Mouse (Mus musculus) forebrain, postnatal 0 days (tissue): Measurements from ENCODE around the gene Wwc2. TPM values are rescaled to one million over a fixed set of nuclear protein-coding genes. Genes with fewer than 3 reads are reported as not detected.
A peak's percentile ranks its signal among the peaks of the same experiment; 100 is the strongest.

Experiments used
- ATAC-seq: fragments of 200-750 bp; cut with Nextera tagmentation; 2 replicates; pipeline ENCODE4 v1.8.0; 2017; ENCODE audit warnings: mild to moderate bottlenecking, moderate library complexity
- DNase-seq: peaks from one replicate; pipeline ENCODE4 v3.0.0-alpha.2; 2015
- H3K27ac ChIP-seq: fragments of 300-500 bp; sonication (generic); 2 replicates; pipeline ENCODE4 v1.5.1; 2014; ENCODE audit warnings: low read depth, mild to moderate bottlenecking, antibody characterized with exemption, low read length, moderate library complexity, mixed read lengths
- H3K27me3 ChIP-seq: fragments of 300-500 bp; sonication (generic); 2 replicates; pipeline ENCODE4 v1.6.1; 2014; ENCODE audit warnings: mild to moderate bottlenecking, low read length, mixed read lengths; ENCODE audit not compliant: insufficient read depth
- H3K36me3 ChIP-seq: fragments of 300-500 bp; sonication (generic); 2 replicates; pipeline ENCODE4 v1.6.1; 2014; ENCODE audit warnings: mild to moderate bottlenecking, moderate library complexity; ENCODE audit not compliant: insufficient read depth
- H3K4me1 ChIP-seq: fragments of 300-500 bp; sonication (generic); 2 replicates; pipeline ENCODE4 v1.6.1; 2014; ENCODE audit warnings: antibody characterized with exemption; ENCODE audit not compliant: insufficient read depth
- H3K4me2 ChIP-seq: fragments of 300-500 bp; sonication (generic); 2 replicates; pipeline ENCODE4 v1.6.1; 2014; ENCODE audit warnings: low read depth, mild to moderate bottlenecking, moderate library complexity
- H3K4me3 ChIP-seq: fragments of 300-500 bp; sonication (generic); 2 replicates; pipeline ENCODE4 v1.5.1; 2014; ENCODE audit warnings: low read depth, low read length, mixed read lengths
- H3K9ac ChIP-seq: fragments of 300-500 bp; sonication (generic); 2 replicates; pipeline ENCODE4 v1.6.1; 2014; ENCODE audit warnings: mild to moderate bottlenecking
- H3K9me3 ChIP-seq: fragments of 300-500 bp; sonication (generic); 2 replicates; pipeline ENCODE4 v1.6.1; 2016; ENCODE audit warnings: low read length
- CTCF ChIP-seq: sonication (generic); IDR thresholded peaks from 2 replicates; pipeline ENCODE4 v1.5.1; 2016; ENCODE audit warnings: antibody characterized with exemption, control low read depth, low read depth
- WGBS: fragments of 180-500 bp; shearing (Covaris S2); extraction: QIAGEN DNeasy Blood & Tissue Kit; methylation state at CpG from one replicate; pipeline ENCODE4 v1.1.7; 2014; 5-methylcytosine and 5-hydroxymethylcytosine counted together
- polyA plus RNA-seq: library from polyadenylated mRNA; unstranded; fragments of >200 nt; fragmentation: Nextera tagmentation; extraction: Ambion mirVana; gene quantifications from 2 replicates; pipeline ENCODE4 v1.2.1, GENCODE M21; 2015
- total RNA-seq: library from RNA; depleted of rRNA; stranded (reverse); fragments of >200 nt; gene quantifications from 2 replicates; pipeline ENCODE4 v1.2.3, GENCODE M21; 2014

Wwc2 gene
- total and polyA plus RNA-seq, 2 experiments from 2014 or later = 4.7 to 8.4 TPM

- H3K4me1 ChIP-seq = no peaks in the 10 kb centered on the region
- no peaks in the 10 kb centered on the region for H3K9me3 ChIP-seq
- ATAC-seq (no peak), DNase-seq (no peak)
- 82% methylated on average over 13 of the region's 13 CpGs for WGBS
- no peak overlapping the region for H3K9ac ChIP-seq
- H3K27me3 ChIP-seq = no peaks in the 10 kb centered on the region
- no peaks in the 10 kb centered on the region for H3K36me3 ChIP-seq
- TF ChIP-seq CTCF = no peak
- no peak overlapping the region for H3K4me3 ChIP-seq
- H3K27ac ChIP-seq = no peak overlapping the region
- no peak overlapping the region for H3K4me2 ChIP-seq
Observed at GRCm38 (mm10) chr8:47890814-47891210, 99.9 kb downstream of the Wwc2 start.

GRCm38 (mm10) chr8:47889936-47890813 lies 100.5 kb downstream of the Wwc2 start:
- Histone ChIP-seq H3K4me3 (no peak overlapping the region), H3K4me1 (no peaks in the 10 kb centered on the region), H3K27me3 (no peaks in the 10 kb centered on the region), H3K27ac (no peak overlapping the region), H3K9ac (no peak overlapping the region), H3K36me3 (no peaks in the 10 kb centered on the region), H3K4me2 (no peak overlapping the region), H3K9me3 (no peaks in the 10 kb centered on the region)
- ATAC-seq = peak; percentile 62
- DNase-seq = no peak
- WGBS = 65% methylated on average over 23 of the region's 23 CpGs
- TF ChIP-seq CTCF = no peak

DNA sequence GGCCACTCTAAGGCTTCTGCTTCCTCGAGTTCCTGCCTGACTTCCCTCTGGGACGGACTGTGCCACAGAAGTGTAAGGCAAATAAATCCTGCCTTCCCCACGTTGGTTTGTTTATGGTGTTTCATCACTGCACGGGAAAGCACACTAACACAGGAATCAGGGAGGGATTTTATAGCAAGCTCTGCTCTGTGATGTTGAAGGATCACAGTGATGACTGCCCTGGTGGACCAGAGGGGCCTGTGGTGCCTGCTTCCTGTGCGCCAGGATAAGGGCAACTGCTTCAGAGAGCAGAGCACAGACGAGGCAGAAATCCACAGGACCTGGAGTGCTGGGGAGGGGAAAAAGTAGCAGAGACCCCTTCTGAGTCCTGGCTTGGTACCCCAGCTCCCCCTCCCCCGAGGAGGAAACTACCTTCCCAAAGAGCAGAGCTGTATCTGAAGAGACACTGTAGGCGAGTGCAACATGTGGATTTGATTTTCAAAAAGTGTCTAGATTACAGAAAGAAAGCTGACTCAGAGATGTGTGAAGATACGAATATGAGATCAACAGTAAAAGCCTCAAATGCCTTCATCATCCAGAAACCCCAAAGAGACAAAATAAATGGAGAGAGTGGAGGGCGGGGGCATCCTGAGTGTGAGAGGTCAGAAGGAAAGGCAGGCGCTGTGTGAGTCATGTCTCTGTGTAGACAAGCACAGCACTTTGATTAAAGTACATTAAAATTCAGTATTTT lies 101.7 kb downstream of the Wwc2 start:
- H3K36me3 ChIP-seq = no peaks in the 10 kb centered on the region
- ATAC-seq (no peak), DNase-seq (no peak)
- WGBS = 80% methylated on average over 11 of the region's 11 CpGs
- no peak overlapping the region for H3K9ac ChIP-seq
- H3K9me3 ChIP-seq = no peaks in the 10 kb centered on the region
- H3K4me1 ChIP-seq = no peaks in the 10 kb centered on the region
- TF ChIP-seq CTCF = no peak
- H3K4me3 ChIP-seq = no peak overlapping the region
- H3K27me3 ChIP-seq = no peaks in the 10 kb centered on the region
- no peak overlapping the region for H3K4me2 ChIP-seq
- H3K27ac ChIP-seq = no peak overlapping the region

DNA sequence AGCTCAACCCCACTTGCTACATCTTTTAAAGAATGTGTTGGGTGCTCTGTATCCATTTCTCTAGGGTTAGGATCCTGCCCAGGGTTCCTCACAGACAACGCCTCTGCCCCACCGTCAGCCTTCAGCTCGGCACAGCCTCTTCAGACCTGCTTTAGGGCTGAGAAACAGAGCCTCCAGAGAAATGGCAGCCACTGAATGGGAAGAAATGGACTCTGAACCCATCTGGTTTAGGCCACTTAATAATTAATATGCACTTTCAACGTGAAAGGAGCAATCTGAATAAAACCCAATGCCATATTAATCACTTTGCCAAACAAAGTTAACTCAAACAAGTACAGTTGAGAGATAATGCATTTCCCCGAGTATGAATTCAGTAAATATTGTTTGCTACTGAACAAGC lies 106.4 kb downstream of the Wwc2 start:
- H3K4me3 ChIP-seq = no peak overlapping the region
- DNase-seq (no peak), ATAC-seq (no peak)
- H3K4me1 ChIP-seq = no peaks in the 10 kb centered on the region
- H3K27me3 ChIP-seq = no peaks in the 10 kb centered on the region
- H3K4me2 ChIP-seq = no peak overlapping the region
- H3K9me3 ChIP-seq = no peaks in the 10 kb centered on the region
- no peak overlapping the region for H3K9ac ChIP-seq
- H3K36me3 ChIP-seq = peaks cover 3% of the 10 kb centered on the region; the same call in 1 of the 2 replicates
- no peak overlapping the region for H3K27ac ChIP-seq
- no peak for TF ChIP-seq CTCF
- WGBS = 87% methylated on average over 5 of the region's 5 CpGs

DNA sequence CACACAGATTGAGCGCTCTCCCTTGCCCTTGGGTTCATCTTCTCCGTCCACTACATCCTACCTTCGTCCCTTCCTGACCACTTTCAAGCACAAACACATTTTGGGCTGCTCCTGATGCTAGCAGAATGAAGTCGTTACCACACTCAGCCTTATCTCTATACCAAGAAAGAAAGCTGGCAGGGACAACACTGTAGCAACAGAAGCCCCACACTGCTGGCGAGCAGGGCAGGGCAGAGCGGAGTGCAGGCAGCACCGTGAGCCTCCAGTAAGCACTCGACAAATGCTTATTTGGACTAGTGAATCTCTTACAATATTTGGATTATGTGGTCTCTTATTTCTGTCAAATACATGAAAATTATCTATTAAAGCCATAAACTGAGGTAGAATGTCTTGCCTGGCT lies 107.0 kb downstream of the Wwc2 start:
- TF ChIP-seq CTCF = no peak
- no peak overlapping the region for H3K4me2 ChIP-seq
- peaks cover 3% of the 10 kb centered on the region; the same call in 1 of the 2 replicates for H3K36me3 ChIP-seq
- ATAC-seq (no peak), DNase-seq (no peak)
- no peak overlapping the region for H3K4me3 ChIP-seq
- no peaks in the 10 kb centered on the region for H3K4me1 ChIP-seq
- H3K9ac ChIP-seq = no peak overlapping the region
- WGBS = 85% methylated on average over 8 of the region's 8 CpGs
- no peaks in the 10 kb centered on the region for H3K9me3 ChIP-seq
- H3K27ac ChIP-seq = no peak overlapping the region
- H3K27me3 ChIP-seq = no peaks in the 10 kb centered on the region

DNA sequence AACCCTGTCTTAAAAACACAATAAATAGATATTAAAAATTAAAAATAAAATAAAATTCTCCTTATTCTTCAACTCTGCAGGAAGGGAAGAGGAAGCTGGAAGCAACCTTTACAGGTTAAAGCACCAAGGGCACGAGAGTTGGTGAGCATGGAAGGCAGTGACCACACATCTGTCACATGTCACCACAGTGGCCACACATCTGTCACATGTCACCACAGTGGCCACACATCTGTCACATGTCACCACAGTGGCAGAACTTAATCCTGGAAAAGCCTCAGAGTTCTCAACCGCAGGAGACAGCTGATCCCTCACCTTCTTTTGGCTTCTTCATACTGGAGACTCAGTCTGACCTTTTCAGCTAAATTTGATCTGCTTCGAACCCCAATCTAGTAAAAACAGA lies 112.2 kb downstream of the Wwc2 start:
- no peak overlapping the region for H3K27ac ChIP-seq
- H3K36me3 ChIP-seq = peaks cover 3% of the 10 kb centered on the region; the same call in 1 of the 2 replicates
- DNase-seq (no peak), ATAC-seq (no peak)
- 70% methylated on average over 3 of the region's 3 CpGs for WGBS
- no peak for TF ChIP-seq CTCF
- no peak overlapping the region for H3K9ac ChIP-seq
- H3K9me3 ChIP-seq = no peaks in the 10 kb centered on the region
- H3K4me1 ChIP-seq = no peaks in the 10 kb centered on the region
- H3K27me3 ChIP-seq = no peaks in the 10 kb centered on the region
- H3K4me3 ChIP-seq = no peak overlapping the region
- H3K4me2 ChIP-seq = no peak overlapping the region

GRCm38 (mm10) chr8:47875865-47876264 lies 114.9 kb downstream of the Wwc2 start:
- Histone ChIP-seq H3K9ac (no peak overlapping the region), H3K4me3 (no peak overlapping the region), H3K4me2 (no peak overlapping the region), H3K9me3 (no peaks in the 10 kb centered on the region), H3K36me3 (no peaks in the 10 kb centered on the region), H3K27ac (no peak overlapping the region), H3K4me1 (no peaks in the 10 kb centered on the region), H3K27me3 (no peaks in the 10 kb centered on the region)
- no peak for DNase-seq
- no peak for TF ChIP-seq CTCF
- 96% methylated on average over 12 of the region's 12 CpGs for WGBS
- no peak for ATAC-seq
